Mouse (Mus musculus): ENCODE measurements around the gene Arhgef3.

Arhgef3 gene

DNA sequence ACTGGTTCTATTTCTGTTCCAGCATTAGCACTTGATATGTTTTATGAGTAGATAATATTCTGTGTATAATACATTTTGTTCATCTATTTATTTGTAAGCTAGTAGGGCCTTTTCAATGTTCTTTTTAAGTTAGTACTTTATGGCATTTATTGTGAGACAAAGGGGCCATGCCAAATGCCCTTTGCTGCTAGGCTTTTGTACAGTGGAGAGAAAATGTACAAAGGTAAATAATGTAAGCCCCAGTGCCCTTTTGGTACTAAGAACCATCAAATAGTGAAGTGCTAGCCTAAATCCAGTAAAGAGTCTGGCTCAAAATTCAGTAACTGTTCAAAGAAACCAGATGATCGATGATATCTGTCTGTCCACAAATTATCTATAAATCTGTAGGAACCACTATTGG lies 307.6 kb downstream of the Arhgef3 start:
- DNase-seq (ENCODE audit: low spot score) = no peak

DNA sequence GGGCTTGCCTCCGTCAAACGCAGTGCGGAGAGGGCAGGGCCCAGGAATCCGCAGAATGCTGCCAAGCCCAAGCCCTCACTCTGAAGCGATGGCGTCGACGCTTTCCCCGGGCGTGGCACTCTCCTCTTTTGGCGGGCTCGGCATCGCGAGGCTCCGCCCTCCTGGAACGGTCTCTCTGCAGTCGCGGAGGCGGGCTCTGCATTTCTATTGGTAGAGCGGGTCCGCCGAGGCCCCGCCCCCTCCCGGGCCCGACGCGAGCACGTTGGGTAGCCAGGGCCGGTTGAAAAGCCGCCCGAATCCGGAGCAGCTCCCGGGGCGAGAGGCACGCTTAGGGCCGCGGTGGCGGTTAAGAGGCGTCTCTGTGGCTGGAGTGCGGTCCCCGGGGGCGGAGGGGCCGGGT lies 313.9 kb downstream of the Arhgef3 start, which contains the start of gene Fam208a:
TSS of gene Fam208a (plus strand) at position 262 of the 400 bp plus-strand sequence.
- peak; percentile 89 for DNase-seq (ENCODE audit: low spot score)

DNA sequence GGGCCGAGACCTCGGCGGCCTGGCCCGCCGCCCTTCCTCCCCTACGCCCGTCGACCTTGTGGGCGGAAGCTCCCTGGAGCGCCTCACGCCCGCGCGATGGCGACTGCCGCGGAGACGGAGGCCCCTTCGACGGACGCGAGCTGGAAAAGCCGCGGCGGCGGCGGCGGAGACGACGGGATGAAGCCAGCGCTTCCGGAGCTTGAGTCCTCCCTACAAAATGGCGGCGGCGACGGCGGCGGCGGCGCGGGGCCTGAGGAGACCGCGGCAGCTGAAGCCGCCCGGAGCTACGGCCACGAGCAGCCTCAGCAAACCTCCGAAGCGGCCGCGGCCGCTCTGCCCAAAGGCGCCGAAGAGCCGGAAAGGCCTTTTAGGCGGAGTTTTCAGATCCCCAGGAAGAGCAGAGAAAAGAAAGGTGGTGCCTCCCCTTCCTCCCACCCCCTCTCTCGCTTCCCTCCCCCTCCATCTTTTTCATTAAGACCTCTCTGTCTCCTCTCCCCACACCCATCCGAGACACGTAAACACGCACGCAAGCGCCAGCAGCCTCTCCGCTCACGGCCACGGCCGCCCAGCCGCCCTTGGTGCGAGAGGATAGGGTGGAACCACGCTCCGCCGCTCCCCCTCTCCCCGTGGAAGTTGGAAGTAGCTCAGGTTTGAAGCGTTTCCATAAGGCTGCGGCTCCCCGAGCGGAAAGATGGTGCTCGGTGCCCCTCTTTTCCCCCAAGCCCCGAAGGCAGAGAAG lies 314.4 kb downstream of the Arhgef3 start:
- DNase-seq (ENCODE audit: low spot score) = peak; percentile 87

DNA sequence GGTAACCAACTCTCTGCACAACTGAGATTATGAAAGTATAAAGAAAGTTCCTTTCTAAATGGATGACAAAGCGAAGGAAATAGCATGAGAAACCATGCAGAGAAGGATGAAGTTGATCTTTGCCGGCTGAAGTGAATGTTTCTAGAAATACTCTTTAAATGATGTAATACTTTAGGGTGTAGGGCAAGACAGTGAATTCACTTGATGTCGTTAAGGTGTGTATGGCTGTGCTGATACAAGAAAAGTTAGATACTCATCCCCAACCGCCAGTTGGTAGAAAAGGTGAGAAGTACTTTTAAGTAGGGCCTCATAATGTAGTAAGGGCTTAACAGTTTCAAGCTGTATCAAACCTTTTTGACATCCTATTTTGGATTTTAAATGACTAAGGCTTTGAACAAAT lies 315.6 kb downstream of the Arhgef3 start:
- DNase-seq (ENCODE audit: low spot score) = no peak

DNA sequence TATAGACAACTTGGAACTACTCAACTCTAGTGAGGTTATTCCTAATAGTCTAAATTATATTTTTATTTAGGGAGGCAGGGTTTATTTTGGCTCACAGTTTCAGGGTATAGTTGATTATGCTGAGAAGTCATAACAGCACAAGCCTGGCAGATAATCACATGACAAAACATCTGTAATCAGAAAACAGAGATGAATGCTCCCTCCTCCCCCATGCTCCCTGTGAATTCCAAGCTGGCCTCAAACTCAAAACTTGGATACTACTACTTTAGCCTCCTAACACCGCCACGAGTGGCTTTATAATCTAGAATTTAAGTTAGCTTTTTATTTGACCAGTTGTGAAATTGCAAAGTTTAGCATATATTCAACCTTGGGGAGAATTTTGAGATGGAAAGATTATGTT lies 317.4 kb downstream of the Arhgef3 start:
- no peak for DNase-seq (ENCODE audit: low spot score)

DNA sequence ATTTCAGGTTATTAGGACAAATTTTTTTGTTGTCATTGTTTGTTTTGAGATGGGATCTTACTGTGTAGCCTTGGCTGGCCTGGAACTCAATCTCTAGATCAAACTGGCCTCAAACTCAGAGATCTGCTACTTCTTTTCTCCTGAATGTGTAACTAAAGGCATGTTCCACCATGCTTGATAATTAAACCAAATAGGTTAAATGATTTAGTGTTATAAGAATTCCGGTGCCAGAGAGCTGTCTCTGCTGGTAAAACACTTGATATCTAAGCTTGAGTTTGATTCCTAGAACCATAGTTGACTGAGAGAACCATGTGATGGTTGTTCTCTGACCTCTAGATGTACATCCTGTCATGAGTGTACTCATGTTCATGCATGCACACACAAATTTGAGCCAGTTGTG lies 321.4 kb downstream of the Arhgef3 start:
- no peak for DNase-seq (ENCODE audit: low spot score)

DNA sequence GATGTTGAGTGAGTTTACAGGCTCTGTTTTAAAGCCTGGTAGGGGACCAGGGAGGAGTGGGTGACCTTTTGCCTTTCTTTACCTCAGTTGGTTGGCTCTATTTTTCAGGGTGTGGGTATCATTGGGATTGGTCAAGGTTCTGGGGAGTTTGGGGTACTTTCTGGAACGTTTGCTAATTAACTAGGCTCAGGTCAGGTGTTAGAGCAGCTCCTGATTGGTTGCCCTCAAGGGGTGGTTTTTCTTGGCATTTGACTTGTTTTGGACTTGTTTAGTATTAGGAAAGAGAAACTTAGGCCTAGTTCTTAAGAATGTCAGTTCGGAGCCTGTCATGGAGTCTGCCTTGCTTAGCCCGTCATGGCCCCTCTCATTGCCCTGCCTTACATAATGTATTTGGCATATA lies 322.1 kb downstream of the Arhgef3 start:
- DNase-seq (ENCODE audit: low spot score) = no peak

DNA sequence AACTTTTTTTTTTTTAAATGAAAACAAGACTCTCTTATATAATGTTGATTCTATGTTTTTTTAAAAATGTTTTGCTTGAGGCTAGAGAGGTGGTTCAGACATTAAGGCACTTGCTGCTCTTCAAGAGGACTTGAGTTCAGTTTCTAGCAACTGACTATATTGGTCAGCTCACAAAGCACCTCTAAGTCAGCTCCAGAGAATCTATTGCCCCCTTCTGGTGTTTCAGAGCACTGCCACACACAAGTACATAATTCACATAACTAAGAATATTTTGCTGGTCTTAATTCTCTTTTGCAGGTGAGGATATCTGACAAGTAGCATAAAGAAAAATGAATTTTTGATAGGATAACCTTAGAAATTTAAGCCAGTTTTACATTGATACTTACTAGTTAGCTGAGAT lies 326.2 kb downstream of the Arhgef3 start:
- DNase-seq (ENCODE audit: low spot score) = no peak

DNA sequence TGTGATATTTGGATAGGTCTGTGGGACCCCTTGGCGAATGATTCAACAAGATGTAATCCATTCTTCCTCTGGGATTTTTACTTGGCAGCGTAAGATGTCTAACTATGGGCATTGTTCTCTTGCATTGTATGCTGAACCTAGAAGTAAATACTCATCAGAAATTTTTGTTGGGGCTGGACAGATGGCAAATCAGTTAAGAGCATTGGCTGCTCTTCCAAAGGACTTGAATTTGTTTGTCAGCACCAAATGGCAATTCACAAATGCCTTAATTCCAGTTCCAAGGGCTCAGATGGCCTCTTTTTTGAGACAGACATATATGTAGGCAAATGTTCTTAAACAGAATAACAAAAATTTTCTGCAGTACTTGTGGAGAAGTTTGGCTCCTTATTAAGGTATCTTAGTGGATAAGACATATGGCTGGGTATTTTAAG lies 330.2 kb downstream of the Arhgef3 start:
- no peak for DNase-seq (ENCODE audit: low spot score)

DNA sequence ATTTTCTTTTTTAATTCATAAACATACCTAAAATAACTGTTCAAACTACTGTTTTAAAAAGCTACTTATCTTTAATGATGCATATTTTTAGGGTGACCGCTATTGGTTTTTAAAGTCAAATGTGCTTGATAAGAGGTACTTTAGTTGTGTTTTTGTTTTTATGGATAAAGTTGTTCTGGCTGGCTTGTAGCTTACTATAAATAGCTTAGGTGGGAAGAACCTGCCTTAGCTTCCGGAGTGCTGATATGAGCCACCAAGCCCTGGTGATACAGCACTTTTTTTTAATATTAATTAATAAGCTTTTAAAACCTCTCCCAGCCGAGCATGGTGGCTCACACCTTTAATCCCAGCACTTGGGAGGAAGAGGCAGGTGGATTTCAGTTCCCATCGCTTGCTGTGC lies 332.3 kb downstream of the Arhgef3 start:
- DNase-seq (ENCODE audit: low spot score) = no peak
